8 mouse cellular contexts compared by ENCODE assay signal in genomic region chr8:70283136-70284077, GRCm38 (mm10). TPM values are rescaled to one million over a fixed set of nuclear protein-coding genes. Genes with fewer than 3 reads are reported as not detected.
DNase-seq lines count a peak whose midpoint lies in the region; ATAC-seq and TF ChIP-seq lines count a peak whose summit lies in the region.

No protein-coding gene starts in this region.

- H3K9me3 ChIP-seq in lung, embryonic 14.5 days (ENCODE audit: low read depth, low read length), result peaks cover 3% of the 10 kb centered on the region; the same call in 1 of the 2 replicates
- H3K9me3 ChIP-seq in midbrain, embryonic 16.5 days (replicated peaks; ENCODE audit: control insufficient read depth, low read length, poor library complexity, severe bottlenecking), result no peaks in the 10 kb centered on the region

- DNase-seq in lung, embryonic 14.5 days, result peak; percentile 56
- no peak for DNase-seq in lung, postnatal 25 days (ENCODE audit: low spot score)
- DNase-seq in kidney, postnatal 36 days, result peak; percentile 12 to 45
- no peak for DNase-seq in layer of hippocampus, postnatal 36 days
- no peak for DNase-seq in cerebellum, adult 9-10 months

- peak overlapping the region; percentile 52 for H3K27ac ChIP-seq in lung, embryonic 14.5 days (ENCODE audit: low read depth)
- peak overlapping the region; percentile 30; the same call in 1 of the 2 replicates for H3K27ac ChIP-seq in bone marrow, adult 2 months (ENCODE audit: control insufficient read depth, insufficient read depth, low read depth, low read length, poor library complexity)
- peak overlapping the region; percentile 50 for H3K27ac ChIP-seq in midbrain, embryonic 16.5 days (ENCODE audit: low read length)

- ATAC-seq in lung, embryonic 14.5 days (ENCODE audit: insufficient read depth), result peak; percentile 62
- 0 out of 2 replicates have a peak, but pooled peaks have one; percentile 2 for ATAC-seq in granulocyte monocyte progenitor cell, adult 5-6 weeks (replicated peaks; ENCODE audit: poor library complexity, severe bottlenecking)
- peak; percentile 63 for ATAC-seq in midbrain, embryonic 16.5 days

- peak overlapping the region; percentile 89 for H3K4me2 ChIP-seq in lung, embryonic 14.5 days
- peak overlapping the region; percentile 84 for H3K4me2 ChIP-seq in midbrain, embryonic 16.5 days (ENCODE audit: low read length)

- no peaks in the 10 kb centered on the region; the same call in 1 of the 2 replicates for H3K4me1 ChIP-seq in lung, embryonic 14.5 days (ENCODE audit: insufficient read depth)
- no peaks in the 10 kb centered on the region; the same call in none of the 2 replicates for H3K4me1 ChIP-seq in bone marrow, adult 2 months (ENCODE audit: control insufficient read depth, insufficient read depth, low read length)
- peaks cover 13% of the 10 kb centered on the region for H3K4me1 ChIP-seq in midbrain, embryonic 16.5 days (ENCODE audit: control insufficient read depth, insufficient read depth, low read length)

- WGBS in lung, embryonic 14.5 days, result under 1% methylated on average over 53 of the region's 55 CpGs
- under 1% methylated on average over 55 of the region's 55 CpGs for WGBS in bone marrow, adult 2 months
- 1% methylated on average over 55 of the region's 55 CpGs for WGBS in midbrain, embryonic 16.5 days

- H3K36me3 ChIP-seq in lung, embryonic 14.5 days (ENCODE audit: insufficient read depth), result peaks cover 39% of the 10 kb centered on the region
- peaks cover 12% of the 10 kb centered on the region; the same call in 1 of the 2 replicates for H3K36me3 ChIP-seq in midbrain, embryonic 16.5 days (ENCODE audit: control insufficient read depth, insufficient read depth, low read length)

- TF ChIP-seq POLR2A in bone marrow, adult 2 months (IDR thresholded peaks at IDR 0.05; ENCODE audit: borderline replicate concordance, control insufficient read depth, low read depth, low read length), result 0 out of 2 replicates have a peak, but pooled peaks have one; percentile 23

- TF ChIP-seq CTCF in lung, embryonic 14.5 days (IDR thresholded peaks at IDR 0.05; ENCODE audit: low read depth), result no peak
- no peak for TF ChIP-seq CTCF in bone marrow, adult 2 months (IDR thresholded peaks at IDR 0.05; ENCODE audit: control insufficient read depth, insufficient read depth, low read length)

- H3K27me3 ChIP-seq in lung, embryonic 14.5 days (ENCODE audit: insufficient read depth, low read length), result no peaks in the 10 kb centered on the region
- H3K27me3 ChIP-seq in midbrain, embryonic 16.5 days (ENCODE audit: control insufficient read depth, insufficient read depth, low read depth, low read length), result no peaks in the 10 kb centered on the region

- H3K9ac ChIP-seq in lung, embryonic 14.5 days, result peak overlapping the region; percentile 95
- peak overlapping the region; percentile 82 for H3K9ac ChIP-seq in midbrain, embryonic 16.5 days (ENCODE audit: low read depth, low read length)

- peak overlapping the region; percentile 85 for H3K4me3 ChIP-seq in lung, embryonic 14.5 days (ENCODE audit: low read depth, low read length)
- H3K4me3 ChIP-seq in bone marrow, adult 2 months (replicated peaks; ENCODE audit: control insufficient read depth, low read depth, low read length), result peak overlapping the region; percentile 81
- peak overlapping the region; percentile 66 for H3K4me3 ChIP-seq in midbrain, embryonic 16.5 days (ENCODE audit: low read depth, low read length)

RNA-seq across cellular contexts. Expression of gene Homer3, which starts 0.8 kb away (rescaled TPM):
- 66.4 and 77.9 TPM in 2 replicates for polyA plus RNA-seq in lung, embryonic 14.5 days (2014; fragmentation: Nextera tagmentation; extraction: Ambion mirVana)
- 12.1 and 25.6 TPM in 2 replicates for polyA plus RNA-seq in bone marrow, adult 2 months (2011; ENCODE audit: insufficient read depth, insufficient read length, low replicate concordance, missing spikeins)
- total RNA-seq in granulocyte monocyte progenitor cell, adult 5-6 weeks (2014; fragmentation: Nextera tagmentation), result 5.4 and 12.3 TPM in 2 replicates
- 6.5 and 12.3 TPM in 2 replicates for total RNA-seq in granulocyte monocyte progenitor cell, adult 5-6 weeks (2017)
- 26.3 and 29.9 TPM in 2 replicates for polyA plus RNA-seq in midbrain, embryonic 16.5 days (2015; fragmentation: Nextera tagmentation; extraction: Ambion mirVana)
- 10 to 100 TPM; 77.3 to 86.6 TPM for total RNA-seq in layer of hippocampus, postnatal 36 days (2021)

RNA-seq across cellular contexts. Expression of gene Ddx49, which starts 18.9 kb away (rescaled TPM):
- 46.1 and 47.9 TPM in 2 replicates for polyA plus RNA-seq in lung, embryonic 14.5 days (2014; fragmentation: Nextera tagmentation; extraction: Ambion mirVana)
- polyA plus RNA-seq in bone marrow, adult 2 months (2011; ENCODE audit: insufficient read depth, insufficient read length, low replicate concordance, missing spikeins), result 32.3 and 33.4 TPM in 2 replicates
- total RNA-seq in granulocyte monocyte progenitor cell, adult 5-6 weeks (2014; fragmentation: Nextera tagmentation), result 45.9 and 66.8 TPM in 2 replicates
- total RNA-seq in granulocyte monocyte progenitor cell, adult 5-6 weeks (2017), result 139 and 177 TPM in 2 replicates
- polyA plus RNA-seq in midbrain, embryonic 16.5 days (2015; fragmentation: Nextera tagmentation; extraction: Ambion mirVana), result 40.3 and 45.0 TPM in 2 replicates
- 10 to 100 TPM; 39.7 to 40.2 TPM for total RNA-seq in layer of hippocampus, postnatal 36 days (2021)

RNA-seq across cellular contexts. Expression of gene Cope, which starts 18.9 kb away (rescaled TPM):
- polyA plus RNA-seq in lung, embryonic 14.5 days (2014; fragmentation: Nextera tagmentation; extraction: Ambion mirVana), result 286 and 303 TPM in 2 replicates
- 85.8 and 91.7 TPM in 2 replicates for polyA plus RNA-seq in bone marrow, adult 2 months (2011; ENCODE audit: insufficient read depth, insufficient read length, low replicate concordance, missing spikeins)
- 209 and 240 TPM in 2 replicates for total RNA-seq in granulocyte monocyte progenitor cell, adult 5-6 weeks (2014; fragmentation: Nextera tagmentation)
- 132 and 155 TPM in 2 replicates for total RNA-seq in granulocyte monocyte progenitor cell, adult 5-6 weeks (2017)
- 261 and 268 TPM in 2 replicates for polyA plus RNA-seq in midbrain, embryonic 16.5 days (2015; fragmentation: Nextera tagmentation; extraction: Ambion mirVana)
- 100 to 1,000 TPM; 129 to 133 TPM for total RNA-seq in layer of hippocampus, postnatal 36 days (2021)

RNA-seq across cellular contexts. Expression of gene Cers1, which starts 32.2 kb away (rescaled TPM):
- 2.7 and 3.6 TPM in 2 replicates for polyA plus RNA-seq in lung, embryonic 14.5 days (2014; fragmentation: Nextera tagmentation; extraction: Ambion mirVana)
- not detected in 2 replicates for polyA plus RNA-seq in bone marrow, adult 2 months (2011; ENCODE audit: insufficient read depth, insufficient read length, low replicate concordance, missing spikeins)
- not detected in 2 replicates for total RNA-seq in granulocyte monocyte progenitor cell, adult 5-6 weeks (2014; fragmentation: Nextera tagmentation)
- total RNA-seq in granulocyte monocyte progenitor cell, adult 5-6 weeks (2017), result not detected in 2 replicates
- polyA plus RNA-seq in midbrain, embryonic 16.5 days (2015; fragmentation: Nextera tagmentation; extraction: Ambion mirVana), result 40.3 and 42.1 TPM in 2 replicates
- total RNA-seq in layer of hippocampus, postnatal 36 days (2021), result 100 to 1,000 TPM; 116 to 127 TPM

RNA-seq across cellular contexts. Expression of gene Gdf1, which starts 46.2 kb away (rescaled TPM):
- 2.4 and 4.2 TPM in 2 replicates for polyA plus RNA-seq in lung, embryonic 14.5 days (2014; fragmentation: Nextera tagmentation; extraction: Ambion mirVana)
- polyA plus RNA-seq in bone marrow, adult 2 months (2011; ENCODE audit: insufficient read depth, insufficient read length, low replicate concordance, missing spikeins), result not detected in 2 replicates
- not detected in 2 replicates for total RNA-seq in granulocyte monocyte progenitor cell, adult 5-6 weeks (2014; fragmentation: Nextera tagmentation)
- total RNA-seq in granulocyte monocyte progenitor cell, adult 5-6 weeks (2017), result not detected in 2 replicates
- 2.5 and 7.0 TPM in 2 replicates for polyA plus RNA-seq in midbrain, embryonic 16.5 days (2015; fragmentation: Nextera tagmentation; extraction: Ambion mirVana)
- 10 to 100 TPM; 11.2 to 18.7 TPM for total RNA-seq in layer of hippocampus, postnatal 36 days (2021)

Comparison
In these comparisons a context has a peak if more than half of its experiments do, and no peak if none do; other contexts are left out.
1. DNase-seq: peak in lung, embryonic 14.5 days (single experiment) and kidney, postnatal 36 days (2 of 2); none in lung, postnatal 25 days (single experiment), layer of hippocampus, postnatal 36 days (0 of 2) and cerebellum, adult 9-10 months (single experiment).
2. ATAC-seq: peak in every context shown above with its lines; median percentile 63 in midbrain, embryonic 16.5 days; 62 in lung, embryonic 14.5 days; 2 in granulocyte monocyte progenitor cell, adult 5-6 weeks.
3. Peak in every context shown above with its lines, with median percentiles within 50 percentile points of each other: H3K27ac ChIP-seq and H3K4me3 ChIP-seq.